Mouse (Mus musculus): ENCODE results near the gene Actg2. TPM values are rescaled to one million over a fixed set of nuclear protein-coding genes. Genes with fewer than 3 reads are reported as not detected.

Gene Actg2
- 1 to 10 TPM; 1.1 to 1.2 TPM for total RNA-seq (2023)

GRCm38 (mm10) chr6:83536028-83536794 lies at the start of gene Actg2:
Actg2 (minus strand) TSS chr6:83536265.

DNA sequence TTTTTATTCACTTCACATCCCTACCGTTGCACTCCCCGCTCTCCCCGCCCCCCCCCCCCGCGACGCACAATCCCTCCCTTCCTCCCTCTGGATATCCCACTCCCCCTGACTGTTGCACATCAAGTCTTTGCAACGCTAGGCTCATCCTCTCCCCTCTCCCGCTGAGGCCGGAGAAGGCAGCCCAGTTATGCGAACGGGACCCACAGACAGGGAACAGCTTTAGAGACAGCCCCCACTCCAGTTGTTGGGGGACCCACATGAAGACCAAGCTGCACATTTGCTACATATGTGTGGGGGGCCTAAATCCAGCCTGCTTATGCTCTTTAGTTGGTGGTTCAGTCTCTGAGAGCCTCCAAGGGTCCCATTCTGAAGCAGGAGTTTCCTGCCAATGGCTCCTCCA lies 36.6 kb upstream of the Actg2 start, which contains the start of gene Stambp:
Gene Stambp, minus strand, starts transcription at position 59 of the 400 bp plus-strand sequence.

GRCm38 (mm10) chr6:83506258-83507167 lies 29.6 kb downstream of the Actg2 start, which contains the start of gene Dguok:
Dguok (minus strand) TSS chr6:83506969.

Other genes with a start within 250 kb of the Actg2 start
- 10 to 100 TPM; 42.1 to 52.4 TPM for gene Mthfd2, start 210.4 kb downstream of the Actg2 start, total RNA-seq (2023)
- 100 to 1,000 TPM; 113 to 127 TPM for gene Mob1a, start 210.2 kb downstream of the Actg2 start, total RNA-seq (2023)
- 10 to 100 TPM; 33.9 to 37.3 TPM for gene Bola3, start 187.1 kb downstream of the Actg2 start, total RNA-seq (2023)
- 100 to 1,000 TPM; 158 to 168 TPM for gene Tet3, start 77.2 kb downstream of the Actg2 start, total RNA-seq (2023)
- 10 to 100 TPM; 49.1 to 52.2 TPM for gene Dguok, start 29.3 kb downstream of the Actg2 start, total RNA-seq (2023)
- gene Stambp, start 36.5 kb upstream of the Actg2 start, total RNA-seq (2023), result 10 to 100 TPM; 21.1 to 21.8 TPM
- gene Clec4f, start 119.9 kb upstream of the Actg2 start, total RNA-seq (2023), result not detected
- gene Cd207, start 141.6 kb upstream of the Actg2 start, total RNA-seq (2023), result not detected
- gene Vax2, start 175.0 kb upstream of the Actg2 start, total RNA-seq (2023), result not detected
- not detected for gene Atp6v1b1, start 206.7 kb upstream of the Actg2 start, total RNA-seq (2023)
- not detected for gene Ankrd53, start 226.4 kb upstream of the Actg2 start, total RNA-seq (2023)
- gene Tex261, start 239.5 kb upstream of the Actg2 start, total RNA-seq (2023), result 10 to 100 TPM; 72.8 to 73.6 TPM

All from T-cell, adult 66 days (primary cell).